Mouse (Mus musculus) inflammation-experienced regulatory T-cells (primary cell): Measurements from ENCODE around the gene Churc1. TPM values are rescaled to one million over a fixed set of nuclear protein-coding genes. Genes with fewer than 3 reads are reported as not detected.

Source experiments
- polyA plus RNA-seq, 2 experiments: library from polyadenylated mRNA; unstranded; fragments of 100-300 nt; shearing (Covaris generic); gene quantifications; one replicate each; pipeline ENCODE4 v1.2.1; 2017

Churc1 gene
- 100 to 1,000 TPM; 136 to 158 TPM for polyA plus RNA-seq

GRCm38 (mm10) chr12:76765354-76765851, at the start of gene Churc1, which contains the start of gene Fntb:
Gene Churc1, plus strand, starts transcription at chr12:76765538.
Gene Fntb, plus strand, starts transcription at chr12:76765589.

GRCm38 (mm10) chr12:76795350-76795749, 30.0 kb downstream of the Churc1 start, which contains the start of gene Gpx2:
Gene Gpx2, minus strand, starts transcription at chr12:76795554.

GRCm38 (mm10) chr12:76822651-76823041, 57.3 kb downstream of the Churc1 start, which contains the start of gene Rab15:
Gene Rab15, minus strand, starts transcription at chr12:76822908.

Other genes with a start within 250 kb of the Churc1 start
- 1 to 10 TPM; 2.6 to 6.6 TPM for gene Plekhg3, start 234.6 kb upstream of the Churc1 start, polyA plus RNA-seq
- 1 to 10 TPM in 1 of 2 experiments, under 1 TPM in 1; 0.39 to 1.1 TPM for gene Sptb, start 55.0 kb upstream of the Churc1 start, polyA plus RNA-seq
- 10 to 100 TPM; 13.7 to 21.2 TPM for gene Fntb, start 51 bp downstream of the Churc1 start, polyA plus RNA-seq
- gene Gpx2, start 30.0 kb downstream of the Churc1 start, polyA plus RNA-seq, result under 1 TPM; 0.39 to 0.80 TPM
- 1 to 10 TPM in 1 of 2 experiments, under 1 TPM in 1; 0.49 to 3.0 TPM for gene Rab15, start 57.4 kb downstream of the Churc1 start, polyA plus RNA-seq
- gene Max, start 196.7 kb downstream of the Churc1 start, polyA plus RNA-seq, result 100 to 1,000 TPM; 112 to 167 TPM